Mouse (Mus musculus): ENCODE data around the gene Tunar.
A peak's percentile ranks its signal among the peaks of the same experiment; 100 is the strongest.

Gene Tunar

GRCm38 (mm10) chr12:105333570-105333969, at the start of gene Tunar:
Gene Tunar, plus strand, starts transcription at chr12:105333870.
- no peak for DNase-seq

DNA sequence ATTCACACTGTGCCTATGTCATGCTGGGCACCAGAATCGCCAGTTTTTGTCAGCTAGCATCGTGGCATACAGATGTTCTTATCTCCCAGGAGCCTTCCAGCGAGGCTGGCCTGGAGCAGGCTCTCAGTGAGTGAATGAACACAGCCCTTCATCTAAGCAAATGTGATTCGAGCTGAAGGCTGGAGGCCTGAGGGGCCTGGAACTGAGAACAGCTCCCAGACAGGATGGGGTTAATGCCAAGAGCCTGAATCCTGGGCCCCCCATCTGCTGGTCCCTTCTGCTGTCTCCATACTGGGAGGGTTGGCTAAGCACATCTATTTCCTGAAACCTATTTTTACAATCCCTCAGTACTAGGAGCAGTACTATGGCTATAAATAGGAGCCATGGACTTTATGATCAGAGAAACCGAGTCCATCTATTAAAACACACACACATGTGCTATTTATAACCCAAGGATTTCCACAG, 21.1 kb upstream of the Tunar start:
- DNase-seq, result peak; percentile 53 to 59

DNA sequence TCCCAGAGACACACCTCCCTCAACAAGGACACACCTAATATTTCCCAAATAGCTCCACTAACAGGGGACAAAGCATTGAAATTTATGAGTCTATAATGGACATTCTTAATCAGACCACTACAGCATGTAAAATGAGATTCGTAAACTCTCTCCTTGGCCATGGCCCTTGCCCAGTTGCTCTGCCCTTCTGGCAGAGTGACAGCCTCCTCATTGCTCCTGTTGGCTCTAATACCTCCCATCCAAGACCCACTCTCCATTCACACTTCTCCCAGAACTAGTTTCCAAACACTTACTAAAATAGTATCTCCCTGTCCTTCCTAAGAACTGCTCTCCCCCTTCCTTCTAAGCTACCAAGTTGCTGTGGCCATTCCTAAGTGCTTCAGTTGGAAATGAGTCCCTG, 19.3 kb upstream of the Tunar start:
- no peak for DNase-seq

DNA sequence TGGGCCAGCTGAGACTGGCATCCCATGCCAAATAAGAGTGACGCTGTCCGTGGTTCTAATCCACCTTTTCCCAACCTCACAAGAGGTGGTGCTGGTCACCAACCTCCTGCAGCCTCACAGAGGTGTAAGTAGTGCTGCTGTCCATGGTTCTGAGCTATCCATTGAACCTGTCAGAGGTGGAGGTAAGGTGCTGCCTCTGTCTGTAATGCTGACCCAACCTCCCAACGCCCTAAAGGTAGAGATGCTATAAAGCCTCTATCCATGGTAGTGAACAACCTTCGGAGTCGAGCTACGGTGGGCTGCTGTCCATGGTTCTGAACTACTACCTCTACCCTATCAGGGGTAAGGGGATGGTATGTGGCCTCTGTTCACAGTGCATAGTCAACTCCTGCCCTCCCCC, 11.5 kb upstream of the Tunar start:
- DNase-seq, result no peak

GRCm38 (mm10) chr12:105327051-105327450, 6.6 kb upstream of the Tunar start:
- DNase-seq, result peak; percentile 84 to 88

DNA sequence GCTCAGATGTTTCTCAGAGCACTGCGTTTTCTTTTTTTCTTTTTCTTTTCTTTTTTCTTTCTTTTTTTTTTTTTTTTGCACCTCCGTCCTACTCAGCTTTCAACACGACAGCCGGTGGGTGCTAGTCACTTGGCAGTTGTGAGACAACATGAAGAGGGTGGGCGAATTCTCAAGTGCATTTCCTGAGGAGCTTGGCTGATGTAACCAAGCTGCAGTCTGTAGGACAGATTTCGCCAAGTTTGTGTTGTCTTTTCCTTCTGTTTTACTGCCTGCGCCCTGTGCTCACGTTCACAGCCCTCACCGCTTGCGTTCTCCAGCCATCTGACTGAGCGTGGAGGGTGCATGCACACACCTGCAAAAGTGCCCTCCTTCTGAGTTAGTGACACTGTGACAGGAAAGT, 5.3 kb upstream of the Tunar start:
- no peak for DNase-seq

- peak; percentile 35 to 63 for DNase-seq
Observed at GRCm38 (mm10) chr12:105336094-105336420, 2.4 kb downstream of the Tunar start.

- DNase-seq, result peak; percentile 61 to 71
Observed at GRCm38 (mm10) chr12:105336421-105337289, 3.0 kb downstream of the Tunar start.

DNA sequence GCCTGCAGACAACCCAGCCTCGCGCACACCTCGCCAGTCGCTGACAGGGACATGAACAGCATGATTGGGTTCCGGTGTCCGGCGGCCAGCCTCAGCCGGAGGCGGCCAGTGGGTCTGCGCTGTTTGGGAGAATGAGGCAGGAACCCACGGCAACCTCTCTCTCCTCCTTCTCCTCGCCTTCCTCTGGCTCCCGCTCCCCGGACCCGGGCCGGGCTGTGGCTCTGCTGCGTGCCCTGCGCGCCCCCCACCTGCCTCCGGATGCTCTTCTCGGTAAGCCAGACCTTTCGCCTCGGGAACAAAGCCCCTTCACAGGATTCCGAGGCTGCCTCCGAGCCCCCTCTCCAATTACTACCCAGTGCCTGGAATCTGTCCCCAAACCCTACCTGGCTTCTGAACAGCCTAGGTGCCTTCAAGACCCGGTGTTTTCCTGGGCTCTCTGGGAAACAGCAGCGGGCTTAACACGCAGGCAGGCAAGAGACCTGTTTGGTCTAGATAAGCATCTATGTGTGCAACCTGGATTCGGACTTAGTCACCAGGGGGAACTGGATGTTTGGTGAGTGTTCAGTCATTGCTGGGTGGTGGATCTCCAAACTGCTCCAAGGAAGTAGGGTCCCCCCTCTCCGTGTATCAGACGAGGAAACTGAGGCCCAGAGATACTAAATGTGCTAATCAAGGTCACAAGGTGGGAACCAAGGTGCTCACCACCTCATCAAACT, 3.8 kb downstream of the Tunar start:
- DNase-seq, result peak; percentile 53 to 69

- peak; percentile 76 to 77 for DNase-seq
Observed at GRCm38 (mm10) chr12:105338256-105338977, 4.7 kb downstream of the Tunar start.

- DNase-seq, result peak in 1 of 2 experiments; percentile 3
Observed at GRCm38 (mm10) chr12:105341523-105341922, 7.9 kb downstream of the Tunar start.

GRCm38 (mm10) chr12:105344460-105344859, 10.8 kb downstream of the Tunar start:
- DNase-seq, result no peak

GRCm38 (mm10) chr12:105346861-105347260, 13.2 kb downstream of the Tunar start:
- no peak for DNase-seq

GRCm38 (mm10) chr12:105347261-105347660, 13.6 kb downstream of the Tunar start:
- peak; percentile 89 for DNase-seq

DNA sequence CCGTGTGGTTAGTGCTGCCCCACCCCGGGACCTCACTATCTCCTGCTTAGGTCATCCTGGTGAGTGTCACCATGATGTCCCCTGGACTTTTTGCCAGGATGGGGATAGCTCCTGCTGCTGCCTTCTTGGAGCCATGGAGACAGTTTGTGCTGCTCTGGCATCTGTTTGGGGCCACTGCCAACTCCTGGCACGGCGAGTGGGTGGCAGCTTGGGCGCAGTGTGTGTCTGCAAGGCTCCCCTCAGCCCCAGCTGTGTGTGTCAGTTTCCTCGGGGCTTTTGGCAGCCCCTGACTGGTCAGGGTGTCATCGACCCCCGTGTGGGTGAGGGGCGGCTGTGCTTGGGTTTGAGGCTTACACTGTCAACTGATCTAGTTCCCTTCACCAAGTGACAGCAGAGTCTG, 20.6 kb downstream of the Tunar start:
- peak; percentile 76 to 77 for DNase-seq

DNA sequence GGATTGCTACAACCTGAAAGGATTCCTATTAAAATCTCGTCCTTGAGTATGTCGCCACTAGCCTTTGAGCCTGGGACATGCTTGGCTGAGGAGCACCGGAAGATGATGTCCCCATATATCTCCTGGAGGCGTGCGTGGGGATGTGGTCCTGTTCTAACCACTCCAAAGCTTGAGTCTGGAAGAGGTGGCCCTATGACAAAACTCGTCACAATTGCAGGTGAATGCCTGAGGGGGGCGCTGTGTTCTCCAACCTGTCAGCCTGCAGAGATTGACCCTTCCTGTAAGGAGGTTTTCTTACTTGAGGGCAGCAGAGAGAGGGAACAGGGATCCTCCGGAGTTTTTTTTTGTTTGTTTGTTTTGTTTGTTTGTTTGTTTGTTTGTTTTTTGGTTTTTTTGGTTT, 21.1 kb downstream of the Tunar start:
- DNase-seq, result no peak

- peak; percentile 45 to 50 for DNase-seq
Observed at GRCm38 (mm10) chr12:105356781-105357180, 23.1 kb downstream of the Tunar start.

DNA sequence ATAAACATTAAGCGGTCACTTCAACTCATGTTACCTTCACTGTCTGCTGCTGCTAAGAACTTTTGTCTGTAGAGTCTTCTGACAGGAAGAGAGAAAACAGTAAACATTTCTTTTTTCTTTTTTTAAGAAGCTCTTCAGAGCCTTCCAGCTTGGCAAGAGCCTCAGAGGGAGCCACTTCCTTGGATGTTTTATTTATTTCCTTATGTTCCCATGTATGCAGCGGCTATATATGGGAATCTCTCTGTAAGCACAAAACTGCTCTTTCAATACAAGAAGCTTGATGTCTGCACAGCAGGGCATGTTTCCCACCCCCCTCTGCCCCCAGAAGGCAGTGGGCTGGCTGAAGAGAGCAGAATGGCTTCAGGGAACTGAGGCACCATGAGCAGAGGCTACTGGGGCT, 30.0 kb downstream of the Tunar start:
- DNase-seq, result no peak

GRCm38 (mm10) chr12:105374564-105374963, 40.9 kb downstream of the Tunar start:
- DNase-seq, result no peak

- DNase-seq, result peak; percentile 53 to 56
Observed at GRCm38 (mm10) chr12:105376976-105377375, 43.3 kb downstream of the Tunar start.

DNA sequence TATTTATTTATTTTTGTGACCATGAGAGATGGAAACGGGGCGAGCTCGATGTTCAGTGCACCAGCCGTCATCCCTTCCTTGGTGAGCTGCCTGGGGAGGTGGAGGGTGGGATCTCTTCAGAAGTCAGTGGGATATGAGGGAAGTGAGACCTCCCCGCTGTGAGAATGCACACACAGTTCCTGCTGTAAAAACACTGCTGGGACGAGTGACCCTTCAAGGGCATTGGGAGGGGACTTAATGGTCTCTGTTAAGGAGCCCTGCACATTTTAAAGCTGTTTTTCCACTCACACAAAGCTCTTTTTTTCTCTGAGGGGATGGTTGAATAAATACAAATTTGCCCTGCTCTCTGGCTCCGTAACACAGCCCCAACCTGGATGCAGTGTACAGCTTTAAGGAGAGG, 49.1 kb downstream of the Tunar start:
- no peak for DNase-seq

- no peak for DNase-seq
Observed at GRCm38 (mm10) chr12:105394671-105395070, 61.0 kb downstream of the Tunar start.

- no peak for DNase-seq
Observed at GRCm38 (mm10) chr12:105398172-105398571, 64.5 kb downstream of the Tunar start.

Data from cerebellum, adult 18-20 months (tissue).